Mouse (Mus musculus) testis, adult 2 months (tissue): ENCODE data around the gene Phox2a.

Source experiments
- CTCF ChIP-seq: fragments of 200-500 bp; IDR thresholded peaks from 2 replicates; pipeline ENCODE4 v1.5.1; 2012; ENCODE audit warnings: low read depth, mild to moderate bottlenecking, inconsistent platforms, low read length, moderate library complexity; ENCODE audit not compliant: control insufficient read depth, insufficient read depth, insufficient replicate concordance
- POLR2A ChIP-seq: fragments of 200-500 bp; IDR thresholded peaks from 2 replicates; pipeline ENCODE4 v1.6.1; 2012; ENCODE audit warnings: low read depth, mild to moderate bottlenecking, inconsistent platforms, low read length, moderate library complexity; ENCODE audit not compliant: control insufficient read depth

DNA sequence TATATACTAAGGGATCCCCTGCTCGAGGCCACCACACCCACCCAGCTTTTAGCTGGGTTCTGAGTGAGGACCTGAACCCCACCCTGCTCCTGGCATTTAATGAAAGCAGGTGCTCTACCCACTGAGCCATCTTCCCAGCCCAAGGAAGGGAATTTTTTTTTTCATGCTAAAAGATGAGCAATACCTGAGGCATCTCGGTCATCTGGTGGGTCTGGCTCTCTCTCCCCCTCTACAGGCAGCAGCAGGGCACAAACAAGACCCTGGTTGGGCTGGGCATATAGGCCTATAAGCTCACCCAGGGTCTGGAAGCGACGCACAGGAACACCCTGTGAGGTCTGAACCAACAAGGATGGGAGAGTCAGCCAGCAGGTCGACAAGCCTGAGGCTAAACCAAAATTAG is 15.2 kb downstream of the Phox2a start:
- TF ChIP-seq CTCF = no peak
- TF ChIP-seq POLR2A = no peak
